Comparison of ENCODE assay signal across 8 mouse cellular contexts in the genomic region with DNA sequence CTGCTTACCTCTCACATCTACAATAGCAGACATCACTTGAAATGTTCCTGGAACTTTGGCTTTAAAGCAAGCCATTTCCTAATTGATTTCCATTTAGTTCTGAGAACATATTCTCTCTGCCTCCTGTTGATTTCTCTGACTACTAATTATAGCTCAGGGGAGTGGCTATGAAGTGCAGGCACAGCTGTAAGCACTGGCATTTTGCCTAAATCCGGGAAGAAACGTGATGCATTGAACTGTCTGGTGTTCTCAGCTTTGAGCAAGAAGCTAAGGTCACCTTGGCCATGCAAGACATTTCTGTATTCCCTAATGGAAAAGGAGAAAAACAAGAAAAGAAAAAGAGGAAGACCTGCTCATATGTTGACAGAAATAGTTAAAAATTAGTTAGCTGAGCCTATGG. TPM values are rescaled to one million over a fixed set of nuclear protein-coding genes. Genes with fewer than 3 reads are reported as not detected.
A peak's percentile ranks its signal among the peaks of the same experiment; 100 is the strongest.
DNase-seq lines count a peak whose midpoint lies in the region; ATAC-seq and TF ChIP-seq lines count a peak whose summit lies in the region.

No protein-coding gene starts in this region.

- no peak overlapping the region for H3K4me2 ChIP-seq in heart, embryonic 12.5 days
- H3K4me2 ChIP-seq in lung, postnatal 0 days (replicated peaks; ENCODE audit: low read depth, low read length), result no peak overlapping the region

- ATAC-seq in heart, embryonic 12.5 days (ENCODE audit: insufficient number of reproducible peaks, low FRiP score), result no peak; the same call in 1 of the 2 replicates
- peak; percentile 79 for ATAC-seq in lung, postnatal 0 days

- WGBS in heart, embryonic 12.5 days, result 8% methylated on average over 2 of the region's 2 CpGs
- 3% methylated on average over 2 of the region's 2 CpGs for WGBS in lung, postnatal 0 days

- H3K27ac ChIP-seq in heart, embryonic 12.5 days (ENCODE audit: poor library complexity, severe bottlenecking), result peak overlapping the region; percentile 94
- H3K27ac ChIP-seq in lung, postnatal 0 days (ENCODE audit: low read length), result 0 out of 2 replicates have a peak overlapping the region, but pooled peaks have one; percentile 43

- peak; percentile 31 to 59 for DNase-seq in left cerebral cortex, postnatal 10 days (ENCODE audit: extremely low spot score in 1 of 2, low spot score in 2 of 2)
- DNase-seq in left cerebral cortex, postnatal 36 days (ENCODE audit: low spot score in 2 of 2), result no peak
- peak; percentile 84 for DNase-seq in brain, embryonic 14.5 days (ENCODE audit: low read depth)
- DNase-seq in lung, postnatal 0 days (ENCODE audit: low spot score), result peak; percentile 89
- no peak for DNase-seq in layer of hippocampus, postnatal 36 days
- no peak for DNase-seq in layer of hippocampus, postnatal 14 days (ENCODE audit: low spot score in 2 of 2)
- DNase-seq in natural killer cell, adult 2 months (ENCODE audit: low spot score in 2 of 2), result no peak

- TF ChIP-seq EP300 in lung, postnatal 0 days (IDR thresholded peaks at IDR 0.05), result no peak

- no peaks in the 10 kb centered on the region for H3K36me3 ChIP-seq in heart, embryonic 12.5 days
- no peaks in the 10 kb centered on the region for H3K36me3 ChIP-seq in lung, postnatal 0 days (ENCODE audit: insufficient read depth, low read length)

- H3K27me3 ChIP-seq in heart, embryonic 12.5 days (replicated peaks), result no peaks in the 10 kb centered on the region
- H3K27me3 ChIP-seq in lung, postnatal 0 days (replicated peaks; ENCODE audit: insufficient read depth, low read length), result no peaks in the 10 kb centered on the region

- no peaks in the 10 kb centered on the region for H3K9me3 ChIP-seq in heart, embryonic 12.5 days (replicated peaks)
- no peaks in the 10 kb centered on the region for H3K9me3 ChIP-seq in lung, postnatal 0 days (ENCODE audit: low read length)

- H3K4me3 ChIP-seq in heart, embryonic 12.5 days, result no peak overlapping the region
- no peak overlapping the region for H3K4me3 ChIP-seq in lung, postnatal 0 days (ENCODE audit: low read depth, low read length)

- TF ChIP-seq POLR2A in brain, embryonic 14.5 days (IDR thresholded peaks at IDR 0.05; ENCODE audit: borderline replicate concordance, extremely low read depth, insufficient read depth, insufficient read length, poor library complexity, severe bottlenecking), result no peak

- H3K4me1 ChIP-seq in heart, embryonic 12.5 days (replicated peaks), result peaks cover 20% of the 10 kb centered on the region
- H3K4me1 ChIP-seq in lung, postnatal 0 days (ENCODE audit: insufficient read depth, low read depth, low read length), result peaks cover 7% of the 10 kb centered on the region; the same call in 1 of the 2 replicates

- TF ChIP-seq CTCF in brain, embryonic 14.5 days (IDR thresholded peaks at IDR 0.05; ENCODE audit: borderline replicate concordance, extremely low read depth, insufficient read depth, insufficient read length), result no peak
- no peak for TF ChIP-seq CTCF in lung, postnatal 0 days (IDR thresholded peaks at IDR 0.05)

- intact Hi-C loops in left cerebral cortex, postnatal 10 days (cut with DNase I), result no loop called here
- intact Hi-C loops in left cerebral cortex, postnatal 36 days (cut with DNase I), result loop anchor here (5.0 kb wide), 1 partner anchor 34 kb away; the partner anchor contains the start of gene Nedd4

- no peak overlapping the region for H3K9ac ChIP-seq in heart, embryonic 12.5 days
- H3K9ac ChIP-seq in lung, postnatal 0 days (replicated peaks; ENCODE audit: low read depth), result no peak overlapping the region

RNA-seq across cellular contexts. Expression of gene Nedd4, which starts 33.6 kb away (rescaled TPM):
- 100 to 1,000 TPM; 338 to 346 TPM for total RNA-seq in left cerebral cortex, postnatal 10 days (2021)
- 100 to 1,000 TPM; 259 to 289 TPM for total RNA-seq in left cerebral cortex, postnatal 36 days (2021)
- polyA plus RNA-seq in brain, embryonic 14.5 days (2012; rRNA removed), result 459 and 612 TPM in 2 replicates
- polyA plus RNA-seq in heart, embryonic 12.5 days (2016; fragmentation: Nextera tagmentation; extraction: Ambion mirVana), result 624 and 643 TPM in 2 replicates
- polyA plus RNA-seq in lung, postnatal 0 days (2015; fragmentation: Nextera tagmentation; extraction: Ambion mirVana), result 264 and 334 TPM in 2 replicates
- 100 to 1,000 TPM; 297 to 313 TPM for total RNA-seq in layer of hippocampus, postnatal 36 days (2021)
- total RNA-seq in layer of hippocampus, postnatal 14 days (2021), result 100 to 1,000 TPM; 288 to 318 TPM

Comparison
In these comparisons a context has a peak if more than half of its experiments do, and no peak if none do; other contexts are left out.
1. DNase-seq: peak in left cerebral cortex, postnatal 10 days (2 of 2), brain, embryonic 14.5 days (single experiment) and lung, postnatal 0 days (single experiment); none in left cerebral cortex, postnatal 36 days (0 of 2), layer of hippocampus, postnatal 36 days (0 of 2), layer of hippocampus, postnatal 14 days (0 of 2) and natural killer cell, adult 2 months (0 of 2).